Mouse (Mus musculus) retina, adult 2 months (tissue): ENCODE results near the gene Dnajc22.
A peak's percentile ranks its signal among the peaks of the same experiment; 100 is the strongest.
"Not testable (repeated sequence)": the region's sequence is repeated elsewhere in the genome, so short reads cannot be mapped to it uniquely, and the experiment has no call there.

Source experiments
- DNase-seq: peaks from one replicate; pipeline ENCODE4 v3.0.0-alpha.2; 2012; ENCODE audit warnings: low read depth, low spot score

Gene Dnajc22

DNA sequence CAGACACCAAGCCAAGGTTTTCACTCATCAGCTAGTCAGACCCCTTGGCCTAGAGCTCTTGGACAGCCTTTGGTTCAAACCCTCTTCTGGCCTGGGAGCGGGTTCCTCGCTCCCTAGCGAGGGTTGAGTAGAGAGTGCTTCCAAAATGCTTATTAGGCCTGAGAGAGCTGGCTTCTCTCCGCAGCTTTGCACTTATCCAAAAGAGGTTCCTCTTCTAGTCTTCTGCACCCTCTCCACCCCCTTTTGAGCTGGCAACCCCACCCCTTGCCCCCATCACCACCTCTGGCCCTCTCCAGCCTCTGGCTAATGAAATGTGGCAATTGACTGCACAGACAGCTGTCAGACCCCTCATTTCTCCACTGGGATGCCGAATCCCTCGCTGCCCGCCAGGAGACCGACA, at the start of gene Dnajc22:
Gene Dnajc22, plus strand, starts transcription at position 301 of the 400 bp plus-strand sequence.
- DNase-seq = no peak

DNA sequence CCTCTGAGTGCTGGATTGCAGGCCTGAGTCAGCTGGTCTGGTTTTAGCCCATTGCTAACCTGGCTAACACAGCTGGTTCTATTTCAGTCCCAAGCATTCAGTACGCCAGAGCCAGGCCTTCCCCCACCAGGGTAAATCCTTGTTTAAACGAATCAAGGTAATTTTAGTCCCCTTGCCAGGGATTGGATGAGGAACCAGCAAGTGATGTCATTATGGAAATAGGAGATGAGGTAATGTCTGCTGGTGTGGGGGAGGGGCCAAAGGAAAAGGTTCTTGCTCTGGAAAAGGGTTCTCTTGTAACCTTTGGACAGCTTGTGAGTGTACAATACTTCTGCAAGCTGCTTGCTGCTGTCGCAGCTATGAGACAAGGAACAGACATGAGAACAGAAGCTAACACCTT, 48.1 kb upstream of the Dnajc22 start:
- DNase-seq = no peak

DNA sequence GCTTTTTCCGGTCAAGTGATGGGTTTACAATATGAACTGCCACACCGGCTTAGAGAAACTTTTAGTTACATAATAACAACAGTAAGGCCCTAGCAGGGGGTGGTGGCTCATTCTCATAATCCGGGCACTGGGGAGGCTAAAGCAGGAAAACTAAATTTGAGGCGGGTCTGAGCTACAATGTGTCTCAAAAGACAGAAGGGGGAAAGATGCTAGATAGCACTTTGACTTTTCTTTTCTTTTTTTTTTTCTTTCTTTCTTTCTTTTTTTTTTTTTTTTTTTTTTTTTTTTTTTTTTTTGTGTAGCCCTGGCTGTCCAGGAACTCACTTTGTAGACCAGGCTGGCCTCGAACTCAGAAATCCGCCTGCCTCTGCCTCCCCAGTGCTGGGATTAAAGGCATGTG, 47.2 kb upstream of the Dnajc22 start:
- not testable (repeated sequence) for DNase-seq

DNA sequence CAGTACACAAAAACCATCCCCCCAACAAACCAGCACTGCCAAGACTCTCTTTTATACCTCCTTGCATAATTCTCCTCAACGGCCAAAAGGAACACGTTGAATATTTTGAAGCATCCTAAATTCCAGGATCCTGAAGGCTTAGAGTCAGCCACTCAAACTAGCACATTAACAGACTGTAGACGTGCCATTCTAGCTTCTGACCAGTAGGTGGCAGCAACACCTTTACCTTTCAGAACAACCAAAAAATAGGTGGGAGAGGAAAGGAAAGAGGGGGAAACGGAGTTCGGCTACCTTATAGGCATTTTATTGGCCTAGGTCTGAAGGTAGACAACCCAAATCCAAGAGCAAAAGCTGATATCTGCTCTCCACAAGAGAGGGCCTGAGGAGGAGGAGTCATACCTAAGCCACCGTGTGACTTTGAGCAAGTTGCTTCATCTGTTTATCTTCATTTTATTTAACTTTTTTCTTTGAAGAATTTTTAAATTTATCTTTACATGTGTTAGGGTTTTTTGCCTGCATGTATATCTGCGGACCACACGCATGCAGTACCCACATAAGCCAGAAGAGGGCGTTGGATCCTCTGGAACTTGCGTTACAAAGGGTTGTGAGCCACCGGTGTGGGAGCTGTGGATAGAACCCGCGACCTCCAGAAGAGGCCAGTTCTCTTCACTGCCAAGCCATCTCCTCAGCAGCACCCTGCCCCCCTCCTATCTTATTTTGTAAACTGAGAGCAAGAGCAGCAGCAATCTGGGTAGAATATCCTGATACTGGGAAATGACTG, 43.3 kb upstream of the Dnajc22 start:
- DNase-seq = peak; percentile 51

DNA sequence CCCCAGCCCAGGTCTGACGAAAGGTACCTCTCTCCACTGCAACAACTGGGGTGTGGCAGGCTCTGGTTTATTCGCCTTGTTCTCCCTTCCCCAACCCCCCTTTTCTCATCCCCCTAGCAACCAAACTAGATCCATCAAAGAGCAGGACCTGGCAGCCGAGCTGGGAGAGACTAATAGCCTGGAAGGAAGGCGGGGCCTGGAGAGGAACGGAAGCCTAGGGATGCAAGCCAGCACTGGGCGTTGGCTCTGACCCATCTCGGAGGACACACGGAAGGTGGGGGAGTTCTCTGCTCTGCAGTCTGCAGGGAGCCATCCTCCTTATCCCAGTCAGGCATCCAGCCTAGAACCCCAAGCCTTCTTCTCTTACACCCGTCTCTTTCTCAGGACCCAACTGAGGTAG, 39.6 kb upstream of the Dnajc22 start:
- DNase-seq = no peak

DNA sequence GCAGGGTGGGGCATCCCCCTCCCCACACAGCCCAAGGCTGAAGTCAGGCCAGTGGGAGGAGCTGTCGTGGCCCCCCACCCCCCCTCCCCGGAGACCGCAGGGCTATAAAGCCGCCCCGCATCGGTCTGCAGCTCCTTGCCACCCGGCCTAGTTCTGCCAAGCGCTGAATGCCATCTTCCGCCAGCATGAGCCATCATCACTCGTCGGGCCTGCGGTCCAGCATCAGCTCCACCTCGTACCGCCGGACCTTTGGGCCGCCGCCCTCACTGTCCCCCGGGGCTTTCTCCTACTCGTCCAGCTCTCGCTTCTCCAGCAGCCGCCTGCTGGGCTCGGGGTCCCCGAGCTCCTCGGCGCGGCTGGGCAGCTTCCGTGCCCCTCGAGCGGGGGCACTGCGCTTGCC, 37.9 kb upstream of the Dnajc22 start, which contains the start of gene Prph:
Gene Prph, plus strand, starts transcription at position 135 of the 400 bp plus-strand sequence.
- DNase-seq = no peak

DNA sequence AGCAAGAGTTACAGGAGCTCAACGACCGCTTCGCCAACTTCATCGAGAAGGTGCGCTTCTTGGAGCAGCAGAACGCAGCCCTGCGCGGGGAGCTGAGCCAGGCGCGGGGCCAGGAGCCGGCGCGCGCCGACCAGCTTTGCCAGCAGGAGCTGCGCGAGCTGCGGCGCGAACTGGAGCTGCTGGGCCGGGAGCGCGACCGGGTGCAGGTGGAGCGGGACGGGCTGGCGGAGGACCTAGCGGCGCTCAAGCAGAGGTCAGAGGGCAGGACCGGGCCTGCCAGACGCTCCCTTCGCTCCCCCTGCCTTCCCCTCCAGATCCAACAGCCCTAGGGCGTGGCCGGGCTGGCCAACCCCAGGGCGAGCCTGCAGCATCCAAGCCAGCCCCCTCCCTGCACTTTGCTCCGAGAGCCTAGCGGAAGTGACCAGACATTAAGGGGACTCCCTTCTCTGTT, 37.4 kb upstream of the Dnajc22 start:
- DNase-seq = no peak

DNA sequence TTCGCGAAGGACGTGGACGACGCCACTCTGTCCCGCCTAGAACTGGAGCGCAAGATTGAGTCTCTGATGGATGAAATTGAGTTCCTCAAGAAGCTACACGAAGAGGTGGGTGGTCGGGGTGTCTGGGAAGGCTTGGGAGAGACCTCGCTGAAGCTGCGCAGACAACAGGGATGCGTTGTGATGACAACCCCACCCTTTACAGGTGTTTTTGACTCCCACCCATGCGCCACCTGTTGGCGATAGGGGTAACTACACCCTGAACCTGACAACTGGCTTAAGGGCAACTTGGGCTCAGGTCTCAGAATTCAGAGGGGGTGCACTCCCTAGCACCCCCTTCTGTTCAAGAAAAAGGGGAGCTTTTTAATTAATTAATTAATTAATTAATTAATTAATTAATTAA, 36.6 kb upstream of the Dnajc22 start:
- DNase-seq = no peak

DNA sequence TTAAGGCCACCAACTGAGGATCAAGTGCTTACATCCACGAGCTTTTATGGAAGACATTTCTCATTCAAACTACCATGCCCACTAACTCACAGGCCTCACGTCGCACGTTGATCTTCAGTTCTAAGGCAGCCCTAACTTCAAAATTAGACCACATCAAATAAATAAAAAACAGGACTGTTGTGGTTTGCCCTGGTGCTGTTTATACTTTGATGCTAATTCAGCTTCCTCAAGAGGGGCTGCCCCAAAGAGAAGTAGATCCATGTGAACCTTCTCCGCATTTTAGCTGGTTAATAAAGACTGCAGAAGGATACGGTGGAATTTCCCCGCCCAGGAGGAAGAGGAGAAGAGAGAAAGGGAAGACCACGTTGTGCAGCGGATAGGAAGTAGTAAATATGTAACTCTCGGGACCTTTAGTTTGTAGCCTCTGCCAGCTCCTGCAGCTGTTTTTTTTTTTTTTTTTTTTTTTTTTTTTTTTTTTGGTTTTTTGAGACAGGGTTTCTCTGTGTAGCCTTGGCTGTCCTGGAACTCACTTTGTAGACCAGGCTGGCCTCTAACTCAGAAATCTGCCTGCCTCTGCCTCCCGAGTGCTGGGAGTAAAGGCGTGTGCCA, 27.3 kb upstream of the Dnajc22 start:
- DNase-seq = no peak

DNA sequence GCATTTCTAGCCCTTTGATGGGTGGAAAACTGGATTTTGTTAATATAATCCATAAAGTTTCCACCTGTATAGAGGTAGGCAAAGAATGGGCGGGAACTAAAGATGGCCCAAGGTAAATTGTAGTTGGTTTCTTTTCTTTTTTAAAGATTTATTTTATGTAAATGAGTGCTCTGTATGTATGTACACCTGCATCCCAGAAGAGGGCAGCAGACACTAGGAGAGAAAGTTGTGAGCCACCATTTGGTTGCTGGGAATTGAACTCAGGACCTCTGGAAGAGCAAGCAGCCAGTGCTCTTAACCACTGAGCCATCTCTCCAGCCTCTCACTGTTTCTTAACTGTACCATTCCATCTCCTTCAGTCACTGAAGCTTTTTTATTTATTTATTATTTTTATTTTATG, 21.0 kb upstream of the Dnajc22 start:
- no peak for DNase-seq

DNA sequence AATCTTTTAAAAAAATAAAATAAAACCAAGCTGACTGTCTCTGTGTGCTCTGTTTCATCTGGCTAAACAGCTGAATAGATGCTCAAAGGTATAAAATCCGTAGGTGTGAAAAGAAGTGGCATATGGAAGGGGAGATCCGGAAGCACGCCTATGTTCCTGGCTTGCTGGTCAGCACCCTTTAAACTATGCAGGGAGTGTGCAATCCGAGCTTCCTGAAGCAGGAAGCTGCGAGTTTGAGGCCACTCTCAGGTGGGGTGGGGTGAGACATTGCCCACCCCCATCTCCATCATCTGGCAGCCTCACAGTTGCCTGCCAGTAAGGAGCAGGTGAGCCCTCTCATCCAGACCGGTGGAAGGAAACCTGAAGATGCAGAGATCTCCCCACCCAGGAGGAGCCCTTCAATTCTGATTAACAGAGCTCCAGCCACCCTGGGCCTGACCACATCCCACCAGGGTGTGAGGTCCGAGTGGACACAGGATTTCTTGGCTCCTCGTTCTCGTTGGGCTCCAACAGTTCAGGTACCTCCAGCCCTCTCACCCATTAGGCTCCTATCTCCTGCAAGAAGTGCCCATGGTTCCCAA, 18.9 kb upstream of the Dnajc22 start, which contains the start of gene Troap:
Gene Troap, plus strand, starts transcription at position 557 of the 581 bp plus-strand sequence.
- DNase-seq = no peak

DNA sequence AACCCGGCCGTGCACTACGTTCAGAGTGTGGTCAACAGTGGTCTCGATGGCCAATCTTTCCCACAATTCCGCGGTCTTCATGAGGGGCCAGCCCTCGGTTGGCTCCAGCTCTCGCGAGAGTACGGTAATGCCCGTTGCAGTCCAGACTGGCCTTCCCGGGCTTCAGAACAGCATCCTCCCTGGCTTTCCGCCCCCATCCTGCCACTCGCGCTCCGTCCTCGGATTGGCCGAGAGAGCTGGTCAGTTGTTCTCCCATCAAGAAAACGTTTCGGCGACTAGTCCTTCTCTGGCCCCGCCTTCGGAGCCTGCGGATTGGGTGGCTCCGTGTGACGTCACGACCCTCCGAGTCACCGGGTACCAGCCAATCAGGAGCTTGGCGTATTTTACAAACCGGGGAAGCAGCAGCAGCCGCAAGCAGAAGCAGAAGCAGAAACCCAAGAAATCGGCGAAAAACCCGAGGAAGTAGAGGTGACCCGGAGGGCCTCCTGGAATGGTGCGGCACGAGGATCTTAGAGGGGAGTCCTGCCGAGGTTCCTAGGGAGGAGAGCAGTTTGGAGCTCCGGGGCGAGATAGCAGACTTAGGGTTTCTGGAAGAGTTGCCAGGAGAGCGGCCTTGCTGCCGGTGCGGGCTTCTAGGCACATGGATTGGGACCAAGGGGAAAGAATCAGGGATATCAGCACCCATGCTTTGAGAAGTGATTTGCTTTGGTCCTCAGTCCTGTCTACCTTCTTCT, 18.2 kb upstream of the Dnajc22 start:
- peak; percentile 88 for DNase-seq

DNA sequence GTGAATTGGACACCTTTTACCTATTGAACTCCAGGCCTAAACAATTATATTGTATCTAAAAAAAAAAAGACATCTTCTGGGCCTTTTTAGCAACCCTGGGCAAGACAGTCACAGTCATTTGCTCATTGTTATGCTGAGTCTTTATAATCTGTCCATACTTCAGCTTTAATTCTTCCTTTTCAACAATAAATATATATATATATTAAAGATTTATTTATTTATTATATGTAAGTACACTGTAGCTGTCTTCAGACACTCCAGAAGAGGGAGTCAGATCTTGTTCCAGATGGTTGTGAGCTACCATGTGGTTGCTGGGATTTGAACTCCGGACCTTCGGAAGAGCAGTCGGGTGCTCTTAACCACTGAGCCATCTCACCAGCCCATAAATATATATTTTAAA, 17.0 kb upstream of the Dnajc22 start:
- not testable (repeated sequence) for DNase-seq

DNA sequence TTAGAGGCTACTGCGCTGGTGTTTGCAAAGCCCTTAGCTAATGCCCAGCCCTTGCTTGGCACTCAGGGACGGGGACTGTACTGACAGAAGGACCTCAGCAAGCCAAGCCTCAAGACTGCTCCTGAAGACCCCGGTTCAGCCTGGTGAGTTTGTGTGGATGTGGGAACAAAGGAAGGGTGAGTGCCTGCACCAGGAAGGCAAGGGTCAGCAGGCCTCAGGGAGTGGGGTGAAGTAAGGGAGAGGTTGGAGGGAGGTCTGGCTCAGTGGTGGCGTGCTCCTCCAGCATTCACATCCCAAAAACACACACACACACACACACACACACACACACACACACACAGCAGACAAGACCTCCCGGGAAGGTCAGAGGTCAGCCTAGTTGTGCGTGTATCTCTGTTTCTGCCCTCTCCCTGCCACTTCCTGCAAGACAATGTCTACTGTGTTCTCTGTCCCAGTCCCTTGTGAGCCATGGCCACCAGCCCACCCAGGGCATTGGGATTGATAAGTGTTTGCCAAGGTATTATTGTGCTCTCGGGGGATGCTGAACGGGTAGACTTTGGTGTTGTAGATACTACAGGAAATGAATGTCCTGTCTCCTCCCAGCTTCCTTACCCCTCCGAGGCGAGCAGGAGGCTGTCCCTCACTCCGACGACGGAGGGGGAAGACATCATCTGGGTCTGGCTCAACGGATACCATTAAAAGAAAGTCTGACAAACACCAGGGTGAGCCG, 14.6 kb upstream of the Dnajc22 start:
- no peak for DNase-seq

DNA sequence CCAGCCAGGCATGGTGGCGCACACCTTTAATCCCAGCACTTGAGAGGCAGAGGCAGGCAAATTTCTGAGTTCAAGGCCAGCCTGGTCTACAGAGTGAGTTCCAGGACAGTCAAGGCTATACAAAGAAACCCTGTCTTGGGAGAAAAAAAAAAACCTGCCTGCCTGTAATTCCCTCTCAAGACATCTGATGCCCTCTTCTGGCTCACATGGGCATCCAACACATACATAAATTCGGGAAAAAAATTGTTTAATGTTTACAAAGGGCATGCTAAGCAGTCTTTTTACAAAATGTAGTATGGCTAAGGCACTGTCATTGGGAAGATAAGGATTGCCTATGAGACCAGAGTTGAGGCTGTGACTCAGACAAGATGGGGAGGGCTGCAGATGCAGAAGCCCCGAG, 13.2 kb upstream of the Dnajc22 start:
- no peak for DNase-seq

DNA sequence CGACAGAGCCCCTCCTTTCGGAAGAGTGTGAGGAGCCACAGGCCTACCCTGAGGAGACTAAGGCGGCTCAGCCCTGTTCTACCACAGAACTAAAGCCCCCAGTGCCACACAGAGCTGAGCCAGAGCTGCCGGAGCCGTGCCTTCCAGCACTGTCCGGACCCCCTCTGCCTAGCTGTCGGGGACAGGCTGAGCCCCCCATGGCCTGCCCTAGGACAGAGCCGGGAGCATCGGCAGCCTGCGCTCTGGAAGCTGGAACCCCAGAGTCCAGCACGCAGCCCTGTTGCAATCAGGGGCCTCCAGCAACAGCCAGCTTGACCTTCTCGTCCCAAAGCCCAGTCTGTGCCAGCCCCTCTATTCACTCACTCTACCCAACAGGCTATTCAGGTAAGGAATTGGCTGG, 10.6 kb upstream of the Dnajc22 start:
- no peak for DNase-seq

DNA sequence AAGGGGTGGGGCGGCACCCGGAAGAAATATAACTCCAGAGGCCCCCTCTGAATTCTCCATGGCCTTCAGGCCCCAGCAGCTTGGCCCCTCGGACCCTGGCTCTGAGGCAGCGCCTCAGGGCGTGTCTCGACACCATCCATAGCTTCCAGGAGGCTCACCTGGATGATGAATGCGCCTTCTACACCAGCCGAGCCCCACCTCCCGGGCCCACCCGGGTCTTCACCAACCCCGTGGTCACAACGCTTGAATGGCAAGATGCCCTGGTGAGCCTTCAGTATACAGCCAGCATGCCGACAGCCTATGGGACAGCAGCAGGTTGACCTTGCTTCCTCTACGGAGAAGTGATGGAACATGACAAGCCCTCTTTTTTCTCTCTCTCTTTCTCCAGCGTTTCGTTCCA, 10.1 kb upstream of the Dnajc22 start:
- DNase-seq = no peak

DNA sequence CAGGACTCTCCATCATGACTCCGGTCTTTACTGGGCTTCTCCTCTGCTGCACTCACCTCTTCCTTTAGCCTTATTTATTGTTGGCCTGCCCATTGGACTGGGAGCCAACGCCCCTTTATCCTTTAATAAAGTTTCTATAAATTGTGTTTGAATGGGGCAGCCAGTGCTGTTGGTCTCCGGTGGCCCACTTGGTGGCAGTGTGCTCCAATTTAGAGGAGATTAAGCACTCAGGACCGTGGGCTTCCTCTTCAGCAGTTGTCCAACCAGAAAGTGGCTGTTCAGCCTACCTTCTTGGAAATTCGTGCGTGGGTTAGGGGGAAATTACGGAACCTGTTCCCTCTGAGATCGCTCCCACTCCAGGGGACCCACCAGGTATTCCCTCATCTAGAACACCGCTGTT, 9.7 kb upstream of the Dnajc22 start:
- DNase-seq = no peak

DNA sequence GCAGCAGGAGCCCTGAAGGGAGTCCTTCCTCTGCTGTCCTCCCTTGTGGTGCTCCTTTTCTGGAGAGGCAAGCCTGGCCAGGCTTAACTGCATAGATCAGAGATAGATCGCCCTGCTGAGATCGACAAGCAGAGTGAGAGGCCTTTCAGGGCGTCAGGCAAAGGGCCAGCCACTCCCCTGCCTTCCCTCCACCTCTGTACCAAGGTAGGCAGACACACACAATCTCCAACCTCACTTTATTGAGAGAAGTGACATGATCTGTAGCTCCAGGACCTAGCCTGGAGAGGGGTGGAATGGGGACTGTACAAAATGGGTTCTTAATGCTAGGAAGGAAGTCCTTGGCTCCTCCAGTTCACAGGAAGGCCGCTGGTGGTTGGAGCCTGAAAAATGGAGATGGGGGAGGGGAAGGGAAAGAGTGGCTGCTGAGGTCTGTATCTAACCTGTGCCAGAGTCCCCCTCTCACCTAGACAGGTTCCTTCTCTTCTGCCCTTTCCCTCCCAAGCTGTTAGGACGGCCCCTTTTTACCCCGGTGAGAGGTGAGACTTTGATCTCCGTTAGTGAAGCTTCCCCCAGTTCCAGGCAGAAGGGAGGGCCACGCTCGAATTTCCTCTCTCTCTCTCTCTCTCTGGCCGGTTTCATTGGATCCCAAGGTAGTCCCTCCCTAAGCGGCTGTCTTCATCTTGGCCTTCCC, 9.0 kb upstream of the Dnajc22 start:
- DNase-seq = no peak

DNA sequence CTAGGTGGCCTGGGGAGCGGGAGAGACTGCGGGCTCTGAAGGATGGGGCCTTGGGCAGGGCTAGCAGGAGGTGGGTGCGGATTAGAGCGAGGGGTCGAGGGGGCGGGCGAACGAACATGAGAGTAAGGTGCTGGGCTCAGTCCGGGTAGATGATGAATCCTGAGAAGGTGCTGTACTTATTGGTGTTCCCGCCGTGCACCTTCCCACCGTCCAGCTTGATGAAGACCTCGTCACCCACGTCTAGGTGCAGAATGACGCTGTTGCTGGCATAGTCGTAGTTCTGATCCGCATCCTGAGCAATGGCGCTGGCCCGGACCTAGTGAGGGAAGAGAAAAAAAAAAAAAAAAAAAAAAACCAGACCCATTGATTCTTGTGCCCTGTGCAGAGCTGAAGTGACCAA, 8.4 kb upstream of the Dnajc22 start:
- no peak for DNase-seq

DNA sequence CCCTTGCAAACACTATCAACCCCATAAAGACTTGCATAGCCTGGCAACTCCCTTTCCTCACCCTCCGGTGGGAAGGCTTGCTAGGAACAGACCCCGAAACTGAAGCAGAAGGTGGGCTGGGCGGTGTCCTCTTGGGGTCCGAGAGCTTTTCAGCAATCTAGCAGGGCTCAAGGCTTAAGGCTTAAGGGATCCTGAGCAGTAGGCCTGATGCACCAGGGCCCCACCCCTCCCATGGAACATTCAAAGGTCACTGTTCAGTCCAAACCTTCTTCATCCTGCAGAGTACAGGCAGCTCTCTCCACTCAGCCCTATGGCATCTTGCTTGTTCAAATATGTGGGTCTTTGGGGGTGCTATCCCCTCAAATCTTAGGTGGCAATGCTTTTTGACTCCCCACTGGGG, 7.0 kb upstream of the Dnajc22 start:
- DNase-seq = no peak
